Mouse (Mus musculus): ENCODE measurements around the gene Foxp1. TPM values are rescaled to one million over a fixed set of nuclear protein-coding genes. Genes with fewer than 3 reads are reported as not detected.

The Foxp1 gene
- polyA plus RNA-seq, 1 experiment = 162 TPM

DNA sequence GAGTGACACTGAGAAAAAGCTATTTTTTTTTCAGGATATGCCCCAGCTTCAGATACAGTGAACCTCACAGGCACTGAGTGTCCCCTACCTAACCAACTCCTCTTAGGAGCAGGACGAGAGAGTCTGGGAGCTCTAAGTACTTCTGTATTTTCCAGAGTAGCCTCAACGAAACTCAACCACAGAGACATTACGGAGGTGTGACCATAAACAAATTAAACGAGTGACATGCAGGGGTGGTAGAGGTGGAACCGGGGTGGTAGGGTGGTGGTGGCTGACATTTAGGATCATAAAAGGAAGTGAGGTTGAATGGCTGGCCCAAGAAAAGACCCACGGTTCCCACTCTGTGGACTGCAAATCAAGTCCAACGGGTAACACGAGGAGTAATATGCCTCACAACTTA is 274.1 kb downstream of the Foxp1 start:
- H3K27me3 ChIP-seq (ENCODE audit: control insufficient read depth, insufficient read depth, low read length) = no peaks in the 10 kb centered on the region

DNA sequence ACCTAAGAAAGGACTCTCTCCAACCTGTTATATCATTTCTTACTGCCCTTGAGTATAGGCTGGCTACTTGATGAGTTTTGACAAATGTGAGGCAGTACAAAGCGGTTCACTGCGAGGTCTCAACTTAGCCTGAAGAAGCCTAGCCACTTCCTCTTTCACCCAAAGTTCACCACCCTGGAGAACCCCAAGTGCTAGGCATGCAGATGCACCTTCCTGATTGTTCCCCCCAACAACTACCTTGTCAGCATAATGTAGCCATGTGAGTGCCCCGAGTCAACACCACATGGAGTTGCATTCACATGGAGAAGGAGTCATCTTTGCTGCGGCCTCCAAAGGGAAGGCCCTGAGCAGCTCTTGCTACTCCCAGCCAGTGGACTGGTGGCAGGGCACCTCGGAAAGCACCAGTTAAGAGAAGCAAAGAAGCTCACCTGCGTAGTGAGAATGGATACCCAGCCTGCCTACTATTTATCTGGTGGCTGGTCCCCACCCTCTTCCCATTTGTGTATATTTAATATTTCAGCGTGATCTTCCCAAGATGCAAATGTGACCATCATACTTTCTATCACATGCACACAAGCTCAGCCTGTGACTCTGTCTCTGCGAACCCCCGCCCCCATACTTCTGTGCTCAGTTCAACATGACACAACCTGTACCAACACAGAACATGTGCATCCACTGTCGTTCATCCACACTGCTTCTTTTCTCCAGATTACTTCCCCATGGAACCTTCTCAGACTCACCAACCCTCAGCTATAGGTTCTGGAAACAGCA is 280.7 kb downstream of the Foxp1 start:
- no peak overlapping the region for H3K4me3 ChIP-seq (ENCODE audit: extremely low read depth, insufficient read depth, insufficient read length)
- H3K4me1 ChIP-seq (ENCODE audit: control insufficient read depth, insufficient read depth, insufficient read length) = peaks cover 12% of the 10 kb centered on the region
- DNase-seq (ENCODE audit: low read depth in 1 of 2, low spot score in 2 of 2) = peak in 1 of 2 experiments; percentile 54
- H3K36me3 ChIP-seq (ENCODE audit: control insufficient read depth, insufficient read depth, low read length) = peaks cover 14% of the 10 kb centered on the region
- H3K27me3 ChIP-seq (ENCODE audit: control insufficient read depth, insufficient read depth, low read length) = no peaks in the 10 kb centered on the region
- TF ChIP-seq POLR2A (IDR thresholded peaks at IDR 0.05; ENCODE audit: low read depth, low read length) (no peak), CTCF (IDR thresholded peaks at IDR 0.05; ENCODE audit: extremely low read depth, insufficient read depth, insufficient read length, insufficient replicate concordance) (no peak)
- 40% methylated on average over 10 of the region's 10 CpGs for WGBS
- H3K27ac ChIP-seq (ENCODE audit: insufficient read depth, low read length) = peak overlapping the region; percentile 68

More for the DNA sequence above, 274.1 kb downstream of the Foxp1 start:
- DNase-seq (ENCODE audit: low read depth in 1 of 2, low spot score in 2 of 2) = peak in 1 of 2 experiments; percentile 43
- Histone ChIP-seq H3K36me3 (ENCODE audit: control insufficient read depth, insufficient read depth, low read length) (peaks cover 11% of the 10 kb centered on the region), H3K4me3 (ENCODE audit: extremely low read depth, insufficient read depth, insufficient read length) (no peak overlapping the region), H3K27ac (ENCODE audit: insufficient read depth, low read length) (peak overlapping the region; percentile 47), H3K4me1 (ENCODE audit: control insufficient read depth, insufficient read depth, insufficient read length) (peaks cover 5% of the 10 kb centered on the region; the same call in 1 of the 2 replicates)
- TF ChIP-seq CTCF (IDR thresholded peaks at IDR 0.05; ENCODE audit: extremely low read depth, insufficient read depth, insufficient read length, insufficient replicate concordance) (no peak), POLR2A (IDR thresholded peaks at IDR 0.05; ENCODE audit: low read depth, low read length) (no peak)
- WGBS = 19% methylated on average over 8 of the region's 8 CpGs

DNA sequence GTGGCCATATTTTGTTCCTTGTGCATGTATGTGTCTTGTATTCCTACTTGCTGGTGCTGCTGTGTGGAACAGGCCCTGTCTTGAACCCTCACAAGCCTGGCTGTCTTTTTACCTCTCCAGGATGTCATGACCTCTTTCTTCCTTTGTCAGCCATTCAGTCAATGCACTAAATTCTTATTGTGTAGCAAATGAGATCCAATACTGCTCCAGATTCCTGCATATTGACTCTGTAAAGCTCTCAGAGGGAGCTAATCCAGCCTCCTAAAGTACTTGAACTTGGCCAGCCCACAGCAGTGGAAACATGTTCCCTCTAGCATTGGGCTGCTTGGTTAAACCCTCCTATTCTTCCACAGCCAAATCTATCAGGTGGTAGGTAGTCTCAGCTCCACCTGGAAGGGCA is 281.8 kb downstream of the Foxp1 start:
- H3K36me3 ChIP-seq (ENCODE audit: control insufficient read depth, insufficient read depth, low read length) = peaks cover 12% of the 10 kb centered on the region
- no peaks in the 10 kb centered on the region for H3K27me3 ChIP-seq (ENCODE audit: control insufficient read depth, insufficient read depth, low read length)
- no peak for DNase-seq (ENCODE audit: low read depth in 1 of 2, low spot score in 2 of 2)
- TF ChIP-seq CTCF (IDR thresholded peaks at IDR 0.05; ENCODE audit: extremely low read depth, insufficient read depth, insufficient read length, insufficient replicate concordance) = no peak
- TF ChIP-seq POLR2A (IDR thresholded peaks at IDR 0.05; ENCODE audit: low read depth, low read length) = no peak
- no peak overlapping the region for H3K27ac ChIP-seq (ENCODE audit: insufficient read depth, low read length)
- no peak overlapping the region for H3K4me3 ChIP-seq (ENCODE audit: extremely low read depth, insufficient read depth, insufficient read length)
- peaks cover 12% of the 10 kb centered on the region for H3K4me1 ChIP-seq (ENCODE audit: control insufficient read depth, insufficient read depth, insufficient read length)

DNA sequence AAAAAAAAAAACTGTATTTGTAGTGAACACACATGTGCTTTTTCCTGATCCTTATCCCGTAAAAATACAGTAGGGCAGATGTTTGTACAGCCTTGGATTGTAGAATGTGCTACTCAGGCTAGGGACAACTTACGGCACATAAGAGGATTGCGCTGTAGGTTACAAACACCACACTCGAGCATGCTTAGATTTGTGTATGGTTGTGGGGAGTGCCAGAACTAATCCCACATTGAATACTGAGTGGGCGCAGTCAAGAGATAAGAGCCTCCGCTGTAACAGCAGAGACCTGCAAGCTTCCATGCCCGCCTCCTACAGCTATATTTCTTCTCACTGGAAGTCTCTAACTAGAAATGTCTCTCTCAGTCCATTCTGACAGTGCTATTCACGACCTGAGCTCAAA is 286.9 kb downstream of the Foxp1 start:
- 84% methylated on average over 8 of the region's 8 CpGs for WGBS
- DNase-seq (ENCODE audit: low read depth in 1 of 2, low spot score in 2 of 2) = no peak
- Histone ChIP-seq H3K4me3 (ENCODE audit: extremely low read depth, insufficient read depth, insufficient read length) (no peak overlapping the region), H3K36me3 (ENCODE audit: control insufficient read depth, insufficient read depth, low read length) (peaks cover 24% of the 10 kb centered on the region), H3K27ac (ENCODE audit: insufficient read depth, low read length) (no peak overlapping the region), H3K27me3 (ENCODE audit: control insufficient read depth, insufficient read depth, low read length) (no peaks in the 10 kb centered on the region), H3K4me1 (ENCODE audit: control insufficient read depth, insufficient read depth, insufficient read length) (0 out of 2 replicates have a peak, but pooled peaks cover 3% of the 10 kb centered on the region)
- TF ChIP-seq POLR2A (IDR thresholded peaks at IDR 0.05; ENCODE audit: low read depth, low read length) = no peak
- no peak for TF ChIP-seq CTCF (IDR thresholded peaks at IDR 0.05; ENCODE audit: extremely low read depth, insufficient read depth, insufficient read length, insufficient replicate concordance)

DNA sequence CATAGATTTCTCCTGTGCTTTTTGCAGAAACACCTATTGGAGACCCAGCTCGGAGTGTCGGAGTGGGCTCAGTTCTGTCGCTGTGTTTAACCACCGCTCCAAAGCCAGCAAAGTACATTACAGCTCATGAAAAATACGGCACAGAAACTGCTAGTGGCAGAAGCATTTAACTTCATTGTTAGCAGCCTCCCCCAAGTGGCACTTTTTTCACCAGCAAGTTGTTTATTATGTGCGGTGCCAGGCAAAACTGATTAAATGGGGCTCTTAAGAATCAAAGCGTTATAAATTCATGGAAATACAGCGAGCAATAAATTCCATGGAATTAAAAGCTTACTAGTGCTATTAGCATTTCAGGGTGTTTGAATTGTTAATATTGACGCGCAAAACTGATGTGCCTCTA is 289.1 kb downstream of the Foxp1 start:
- no peak for TF ChIP-seq CTCF (IDR thresholded peaks at IDR 0.05; ENCODE audit: extremely low read depth, insufficient read depth, insufficient read length, insufficient replicate concordance)
- TF ChIP-seq POLR2A (IDR thresholded peaks at IDR 0.05; ENCODE audit: low read depth, low read length) = no peak
- WGBS = 95% methylated on average over 10 of the region's 10 CpGs
- Histone ChIP-seq H3K27me3 (ENCODE audit: control insufficient read depth, insufficient read depth, low read length) (no peaks in the 10 kb centered on the region), H3K36me3 (ENCODE audit: control insufficient read depth, insufficient read depth, low read length) (peaks cover 26% of the 10 kb centered on the region), H3K4me3 (ENCODE audit: extremely low read depth, insufficient read depth, insufficient read length) (no peak overlapping the region), H3K27ac (ENCODE audit: insufficient read depth, low read length) (no peak overlapping the region), H3K4me1 (ENCODE audit: control insufficient read depth, insufficient read depth, insufficient read length) (no peaks in the 10 kb centered on the region)
- no peak for DNase-seq (ENCODE audit: low read depth in 1 of 2, low spot score in 2 of 2)

DNA sequence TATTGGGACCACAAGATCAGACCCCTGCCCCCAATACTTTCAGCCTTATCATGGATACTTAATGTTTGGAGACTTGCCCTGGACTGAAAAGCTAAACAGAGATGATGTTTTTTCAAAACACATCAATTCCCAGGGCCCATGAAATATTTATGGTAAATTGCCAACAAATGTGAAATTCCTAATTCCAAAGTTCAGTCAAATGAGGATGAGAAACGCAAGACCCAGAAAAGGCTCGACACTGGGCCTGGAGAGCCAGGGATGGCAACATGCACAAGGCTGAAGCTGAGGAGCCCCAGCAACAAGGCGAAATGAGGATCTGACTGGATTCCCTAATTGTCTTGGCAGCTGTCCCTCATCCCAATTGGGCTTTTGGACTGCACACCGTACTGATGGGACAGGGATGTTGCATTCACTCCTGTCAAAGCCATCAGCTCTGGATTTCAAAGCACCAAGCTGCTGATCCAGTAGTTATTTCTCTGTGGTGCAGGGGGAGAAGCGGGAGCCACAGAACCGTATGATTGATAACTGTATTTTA is 294.1 kb downstream of the Foxp1 start:
- no peak overlapping the region for H3K4me3 ChIP-seq (ENCODE audit: extremely low read depth, insufficient read depth, insufficient read length)
- 94% methylated on average over 6 of the region's 6 CpGs for WGBS
- no peak for DNase-seq (ENCODE audit: low read depth in 1 of 2, low spot score in 2 of 2)
- peaks cover 16% of the 10 kb centered on the region for H3K36me3 ChIP-seq (ENCODE audit: control insufficient read depth, insufficient read depth, low read length)
- H3K4me1 ChIP-seq (ENCODE audit: control insufficient read depth, insufficient read depth, insufficient read length) = peaks cover under 1% of the 10 kb centered on the region; the same call in 1 of the 2 replicates
- no peak overlapping the region for H3K27ac ChIP-seq (ENCODE audit: insufficient read depth, low read length)
- H3K27me3 ChIP-seq (ENCODE audit: control insufficient read depth, insufficient read depth, low read length) = no peaks in the 10 kb centered on the region
- TF ChIP-seq POLR2A (IDR thresholded peaks at IDR 0.05; ENCODE audit: low read depth, low read length) = no peak
- no peak for TF ChIP-seq CTCF (IDR thresholded peaks at IDR 0.05; ENCODE audit: extremely low read depth, insufficient read depth, insufficient read length, insufficient replicate concordance)

DNA sequence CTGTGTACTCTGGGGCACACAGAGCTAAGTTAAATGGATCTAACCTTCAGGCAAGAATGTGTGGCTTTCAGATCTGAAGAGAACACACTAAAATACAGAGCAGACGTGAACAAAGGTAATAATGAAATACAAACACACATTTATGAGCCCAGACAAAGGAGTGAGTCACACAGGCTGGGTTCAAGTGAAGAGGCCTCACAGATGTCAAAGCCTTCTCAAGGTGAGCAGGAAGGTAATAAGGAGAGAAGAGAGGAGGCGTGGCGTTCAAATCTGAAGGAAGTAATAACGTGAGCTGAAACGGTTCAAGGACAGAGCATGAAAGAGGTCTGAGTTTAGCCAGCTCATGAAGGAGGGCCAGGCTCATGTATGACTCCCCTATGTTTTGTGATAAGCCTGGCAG is 301.4 kb downstream of the Foxp1 start:
- peaks cover 12% of the 10 kb centered on the region; the same call in 1 of the 2 replicates for H3K4me1 ChIP-seq (ENCODE audit: control insufficient read depth, insufficient read depth, insufficient read length)
- no peak for DNase-seq (ENCODE audit: low read depth in 1 of 2, low spot score in 2 of 2)
- no peak for TF ChIP-seq POLR2A (IDR thresholded peaks at IDR 0.05; ENCODE audit: low read depth, low read length)
- no peak for TF ChIP-seq CTCF (IDR thresholded peaks at IDR 0.05; ENCODE audit: extremely low read depth, insufficient read depth, insufficient read length, insufficient replicate concordance)
- no peak overlapping the region for H3K4me3 ChIP-seq (ENCODE audit: extremely low read depth, insufficient read depth, insufficient read length)
- 77% methylated on average over 5 of the region's 5 CpGs for WGBS
- no peak overlapping the region for H3K27ac ChIP-seq (ENCODE audit: insufficient read depth, low read length)
- H3K27me3 ChIP-seq (ENCODE audit: control insufficient read depth, insufficient read depth, low read length) = no peaks in the 10 kb centered on the region
- H3K36me3 ChIP-seq (ENCODE audit: control insufficient read depth, insufficient read depth, low read length) = peaks cover 6% of the 10 kb centered on the region; the same call in 1 of the 2 replicates
